Mouse (Mus musculus) embryonic fibroblast, embryonic 13.5 days (primary cell): ENCODE measurements at regions not wholly inside any gene's neighbourhood (a gene's known extent, or its start where the extent isn't known, plus 50 kb on each side); places are given as distances from the start of the nearest gene placed in this dataset.

Experiments
- CTCF ChIP-seq: IDR thresholded peaks from 2 replicates; pipeline ENCODE4 v1.5.1; 2011; ENCODE audit warnings: mild to moderate bottlenecking, control low read depth, low read length, moderate library complexity, borderline replicate concordance; ENCODE audit not compliant: insufficient read depth
- POLR2A ChIP-seq: IDR thresholded peaks from 2 replicates; pipeline ENCODE4 v1.6.1; 2011; ENCODE audit warnings: low read depth, mild to moderate bottlenecking, control low read depth, low read length, moderate library complexity

DNA sequence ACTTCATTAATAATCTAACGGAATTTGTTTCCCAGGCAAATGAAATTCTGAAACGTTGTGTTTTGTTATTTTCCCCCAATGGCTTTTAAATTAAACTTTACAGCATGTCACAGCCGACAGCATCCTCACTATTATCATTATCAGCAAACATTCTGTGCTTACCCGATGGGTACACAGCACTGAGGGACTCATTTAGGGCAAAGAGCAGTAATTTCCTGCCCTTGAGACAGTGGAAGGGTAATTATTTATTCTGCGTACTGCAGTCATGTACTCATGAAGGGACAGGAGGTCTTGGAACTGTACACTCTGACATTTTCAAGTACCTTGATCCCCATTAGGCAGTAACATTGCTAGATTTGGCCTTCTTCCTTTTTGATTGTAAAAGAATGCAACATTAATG is 235.5 kb upstream of the Fam3c start:
- TF ChIP-seq CTCF (no peak), POLR2A (no peak)
